Mouse (Mus musculus) lung, postnatal 0 days (tissue): ENCODE results near the gene Zbtb9.

ENCODE experiments used
- CTCF ChIP-seq: IDR thresholded peaks from 2 replicates; pipeline ENCODE4 v1.5.1; 2016; ENCODE audit warnings: antibody characterized with exemption, mild to moderate bottlenecking
- EP300 ChIP-seq: IDR thresholded peaks from 2 replicates; pipeline ENCODE4 v1.6.1; 2016; ENCODE audit warnings: antibody characterized with exemption, mild to moderate bottlenecking, control low read depth

DNA sequence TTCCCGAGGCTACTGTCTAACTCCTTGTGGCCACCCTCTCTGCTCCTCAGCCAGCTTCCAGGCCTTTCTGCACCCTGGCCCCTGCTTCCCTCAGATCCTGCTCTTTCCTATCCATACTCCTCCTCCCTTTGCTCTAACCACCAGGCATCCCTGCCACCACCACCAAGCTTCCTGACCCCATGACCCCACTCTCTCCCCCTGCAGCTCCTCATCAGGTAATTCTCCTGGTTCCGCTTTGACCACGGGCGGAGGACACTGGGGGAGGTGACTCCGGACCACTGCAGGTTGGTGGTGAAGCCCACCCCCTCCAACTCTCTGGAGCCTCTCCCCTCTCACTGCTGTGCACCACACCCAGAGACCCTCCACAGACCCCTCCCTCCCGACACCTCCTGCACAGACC lies 5.5 kb upstream of the Zbtb9 start:
- no peak for TF ChIP-seq CTCF
- no peak for TF ChIP-seq EP300
